Mouse (Mus musculus) Patski (cell line): ENCODE measurements around the gene Ubac1. TPM values are rescaled to one million over a fixed set of nuclear protein-coding genes. Genes with fewer than 3 reads are reported as not detected.
A peak's percentile ranks its signal among the peaks of the same experiment; 100 is the strongest.

Source experiments
- ATAC-seq: fragments of 100-300 bp; one replicate; pipeline ENCODE4 v1.8.0; 2021
- CTCF ChIA-PET: fragments of 350-600 bp; sonication (Branson Sonifier 250); formaldehyde crosslinking; loops from one replicate; lab custom pipeline; 2022; ENCODE audit warnings: inconsistent platforms; lab: Charles Lee
- POLR2A ChIA-PET: fragments of 350-600 bp; sonication (Branson Sonifier 250); formaldehyde crosslinking; loops from one replicate; lab custom pipeline; 2022; ENCODE audit warnings: antibody characterized with exemption, inconsistent platforms; lab: Charles Lee
- DNase-seq: peaks from one replicate; pipeline ENCODE4 v3.0.0-alpha.2; 2011; ENCODE audit warnings: low read depth, low spot score
- H3K27me3 ChIP-seq: fragments of 371-371 bp; one replicate; pipeline ENCODE4 v1.5.1; 2021
- CTCF ChIP-seq: fragments of 100-300 bp; IDR thresholded peaks from one replicate; pipeline ENCODE4 v1.5.1; 2021
- in situ Hi-C: fragments of 300-500 bp; cut with MboI; formaldehyde crosslinking; loops from 3 replicates; pipeline ENCODE4 v1.11.1; 2018; ENCODE audit warnings: low pct_unique_long_range_greater_than_20kb, mixed read lengths
- polyA plus RNA-seq: library from polyadenylated mRNA; unstranded; gene quantifications from one replicate; pipeline ENCODE4 v1.2.3, GENCODE M21; 2021

Ubac1 gene
- polyA plus RNA-seq: 66.1 TPM

DNA sequence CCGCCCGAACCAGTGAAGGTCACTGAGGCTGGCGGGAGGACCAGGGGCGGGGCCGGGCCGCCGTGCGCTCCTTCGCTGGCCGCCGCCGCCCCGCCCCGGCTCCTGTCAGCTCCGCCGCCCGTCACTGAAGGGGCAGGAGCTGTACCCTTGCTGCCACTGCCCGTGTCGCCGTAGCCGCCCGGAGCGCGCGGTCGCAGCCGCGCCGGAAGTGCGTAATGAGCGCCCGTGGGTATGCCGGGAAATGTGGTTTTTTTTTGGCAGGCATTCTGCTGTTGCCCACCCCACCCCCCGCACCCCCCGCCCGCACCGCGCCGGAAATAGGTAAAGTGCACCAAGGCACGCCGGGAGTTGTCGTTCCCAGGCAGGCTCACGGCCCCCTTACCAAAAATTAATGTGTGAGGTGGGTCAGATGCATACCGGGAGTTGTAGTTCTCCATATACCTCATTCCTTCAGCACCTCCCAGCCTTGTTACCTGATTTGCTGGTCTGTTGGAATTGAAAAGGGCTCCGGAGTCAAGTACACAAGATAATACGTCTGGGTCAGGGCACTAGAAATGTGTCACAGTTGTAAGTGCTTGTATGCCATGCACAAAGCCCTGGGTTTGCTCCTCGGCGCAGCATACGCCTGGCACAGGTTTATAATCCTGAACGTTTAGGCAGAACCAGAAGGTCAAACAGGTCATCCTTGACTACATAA is at the start of gene Ubac1:
Gene Ubac1, minus strand, starts transcription at position 187 of the 697 bp plus-strand sequence.
- ChIA-PET CTCF (no interaction called here), POLR2A (interaction anchor here (0.8 to 2.2 kb wide), 5 partner anchors 10 to 38 kb away, joined by 3 to 7 read pairs (median 4); partner anchors contain the start of gene Camsap1)
- DNase-seq (peak; percentile 39), ATAC-seq (peak; percentile 94)
- in situ Hi-C loops: loop anchor here (25.0 kb wide), 1 partner anchor 184 kb away; the partner anchor contains the start of gene Sohlh1
- TF ChIP-seq CTCF: no peak
- no peaks in the 10 kb centered on the region for H3K27me3 ChIP-seq

DNA sequence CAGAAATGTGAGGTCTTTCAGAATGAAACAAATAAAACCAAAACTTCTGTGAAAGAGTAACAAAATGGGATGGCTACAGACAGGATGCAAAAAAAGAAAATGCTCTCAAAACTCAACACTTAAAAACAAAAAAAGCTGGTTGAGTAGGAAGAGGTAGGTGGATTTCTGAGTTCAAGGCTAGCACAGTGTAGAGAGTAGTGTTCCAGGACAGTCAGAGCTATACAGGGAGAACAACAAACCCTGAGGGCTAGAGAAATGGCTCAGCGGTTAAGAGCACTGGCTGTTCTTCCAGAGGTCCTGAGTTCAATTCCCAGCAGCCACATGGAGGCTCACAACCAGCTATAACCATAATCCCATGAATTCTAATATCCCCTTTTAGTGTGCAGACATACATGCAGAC is 47.0 kb upstream of the Ubac1 start:
- in situ Hi-C loops: no loop called here
- POLR2A ChIA-PET: interaction anchor here (0.7 to 1.0 kb wide), 2 partner anchors 43 to 71 kb away, joined by 3 read pairs; no protein-coding TSS in a partner anchor
- DNase-seq: no peak
- no peak for TF ChIP-seq CTCF
- CTCF ChIA-PET: interaction anchor here (1.4 kb wide), 1 partner anchor 73 kb away, joined by 4 read pairs; no protein-coding TSS in a partner anchor
- no peak for ATAC-seq
- no peaks in the 10 kb centered on the region for H3K27me3 ChIP-seq

DNA sequence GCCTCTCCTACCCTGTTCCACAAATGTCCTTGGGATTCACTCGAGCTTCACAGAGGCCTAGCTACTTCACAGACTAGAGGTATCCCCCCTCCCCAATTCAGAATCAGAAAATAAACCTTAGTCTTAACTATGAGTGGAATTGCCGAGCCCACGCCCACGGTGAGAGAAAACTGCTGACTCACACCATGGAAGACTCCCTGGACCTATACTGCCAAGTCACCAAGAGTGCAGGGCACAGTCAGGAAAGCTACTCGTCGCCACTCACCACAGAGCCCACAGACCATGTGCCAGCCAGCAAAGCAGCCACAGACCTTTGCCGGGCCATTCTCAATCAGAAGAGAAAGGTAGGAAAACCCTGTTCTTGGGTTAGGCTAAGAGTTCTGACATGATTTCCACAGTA is 46.6 kb upstream of the Ubac1 start:
- ChIA-PET CTCF (interaction anchor here (0.8 to 1.6 kb wide), 3 partner anchors 13 to 73 kb away, joined by 3 to 5 read pairs (median 4); no protein-coding TSS in a partner anchor), POLR2A (interaction anchor here (0.7 to 1.0 kb wide), 2 partner anchors 43 to 71 kb away, joined by 3 read pairs; no protein-coding TSS in a partner anchor)
- DNase-seq (no peak), ATAC-seq (no peak)
- in situ Hi-C loops: no loop called here
- H3K27me3 ChIP-seq: no peaks in the 10 kb centered on the region
- TF ChIP-seq CTCF: no peak

DNA sequence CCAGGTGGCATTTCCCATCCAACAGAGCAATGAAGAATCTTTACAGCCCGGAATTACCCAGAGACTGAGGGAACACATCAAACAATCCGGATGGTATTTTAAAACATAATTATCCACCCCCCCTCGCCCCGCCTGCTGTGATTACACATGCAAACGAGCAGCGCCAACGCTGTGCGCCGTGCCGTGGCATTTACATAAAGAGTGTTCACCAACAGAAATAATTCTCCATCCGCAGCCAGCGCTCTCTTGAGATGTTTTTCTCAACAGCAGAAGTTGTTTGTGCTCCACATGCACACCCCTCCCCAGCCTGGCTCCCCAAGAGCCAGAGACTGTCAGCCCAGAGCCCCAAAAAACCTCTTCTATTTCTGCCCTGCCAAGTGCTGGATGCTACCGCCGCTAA is 45.0 kb upstream of the Ubac1 start:
- POLR2A ChIA-PET: interaction anchor here (1.2 to 1.7 kb wide), 3 partner anchors 9 to 73 kb away, joined by 4 to 6 read pairs (median 4); no protein-coding TSS in a partner anchor
- CTCF ChIA-PET: interaction anchor here (1.6 kb wide), 1 partner anchor 16 kb away, joined by 5 read pairs; no protein-coding TSS in a partner anchor
- DNase-seq (no peak), ATAC-seq (no peak)
- H3K27me3 ChIP-seq: no peaks in the 10 kb centered on the region
- TF ChIP-seq CTCF: no peak
- in situ Hi-C loops: no loop called here

DNA sequence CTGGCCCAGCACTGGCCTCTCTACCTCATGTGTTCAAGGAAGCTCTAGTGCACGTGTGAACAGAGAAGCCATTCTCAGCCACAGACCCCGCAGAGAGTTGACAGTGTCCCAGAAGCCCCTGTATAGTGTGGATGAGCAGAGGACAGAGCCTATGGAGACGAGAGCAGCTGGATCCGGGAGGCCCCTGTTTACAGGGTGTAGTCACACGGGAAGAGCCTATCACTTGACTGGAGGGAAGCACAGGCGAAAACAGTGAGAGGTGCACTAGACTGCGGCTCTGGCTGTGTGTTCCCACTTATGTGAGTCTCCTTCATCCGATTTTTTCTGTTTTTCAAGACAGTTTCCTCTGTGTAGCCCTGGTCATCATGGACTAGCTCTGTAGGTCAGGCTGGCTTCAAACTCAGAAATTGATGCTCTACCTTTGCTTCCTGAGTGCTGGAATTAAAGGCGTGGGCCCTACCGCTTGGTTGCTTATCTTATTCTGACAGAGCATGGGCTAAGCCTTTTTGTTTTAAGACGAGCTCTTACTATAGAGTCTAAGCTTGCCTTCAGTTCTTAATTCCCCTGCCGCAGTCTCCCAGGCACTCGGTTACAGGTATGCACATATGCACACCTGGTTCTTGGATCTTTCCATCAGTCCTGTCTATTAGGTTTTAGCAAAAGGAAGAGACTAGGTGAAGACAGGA is 41.3 kb upstream of the Ubac1 start:
- in situ Hi-C loops: loop anchor here (5.0 kb wide), 1 partner anchor 79 kb away; no protein-coding TSS in a partner anchor

DNA sequence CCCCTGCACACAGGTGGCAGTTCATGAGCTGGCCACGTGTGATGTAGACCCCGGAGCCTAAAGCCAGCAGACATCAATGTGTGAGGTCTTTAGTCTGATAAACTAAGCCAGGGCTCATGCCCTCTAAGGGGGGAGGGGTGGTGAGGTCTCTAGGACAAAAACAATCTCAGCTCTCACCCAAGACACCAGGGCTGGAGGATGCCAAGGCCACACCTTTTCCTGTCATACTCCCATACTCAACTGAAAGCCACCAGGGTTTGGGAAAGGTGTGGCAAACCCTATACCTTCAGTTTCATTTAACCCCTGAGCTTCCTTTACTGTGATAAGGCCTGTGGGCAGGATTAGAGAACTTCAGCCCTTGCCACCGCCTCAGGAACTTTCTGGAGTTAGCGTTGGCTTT is 40.7 kb upstream of the Ubac1 start:
- ChIA-PET POLR2A (no interaction called here), CTCF (interaction anchor here (0.8 kb wide), 1 partner anchor 30 kb away, joined by 3 read pairs; no protein-coding TSS in a partner anchor)
- no peaks in the 10 kb centered on the region for H3K27me3 ChIP-seq
- in situ Hi-C loops: loop anchor here (5.0 kb wide), 1 partner anchor 80 kb away; no protein-coding TSS in a partner anchor
- DNase-seq (no peak), ATAC-seq (no peak)
- TF ChIP-seq CTCF: no peak

More for the DNA sequence above, 41.3 kb upstream of the Ubac1 start:
- DNase-seq: no peak
- CTCF ChIA-PET: interaction anchor here (0.8 to 2.8 kb wide), 2 partner anchors 8 to 29 kb away, joined by 3 to 10 read pairs; no protein-coding TSS in a partner anchor
- TF ChIP-seq CTCF: no peak
- H3K27me3 ChIP-seq: no peaks in the 10 kb centered on the region
- ATAC-seq: no peak
- POLR2A ChIA-PET: no interaction called here

DNA sequence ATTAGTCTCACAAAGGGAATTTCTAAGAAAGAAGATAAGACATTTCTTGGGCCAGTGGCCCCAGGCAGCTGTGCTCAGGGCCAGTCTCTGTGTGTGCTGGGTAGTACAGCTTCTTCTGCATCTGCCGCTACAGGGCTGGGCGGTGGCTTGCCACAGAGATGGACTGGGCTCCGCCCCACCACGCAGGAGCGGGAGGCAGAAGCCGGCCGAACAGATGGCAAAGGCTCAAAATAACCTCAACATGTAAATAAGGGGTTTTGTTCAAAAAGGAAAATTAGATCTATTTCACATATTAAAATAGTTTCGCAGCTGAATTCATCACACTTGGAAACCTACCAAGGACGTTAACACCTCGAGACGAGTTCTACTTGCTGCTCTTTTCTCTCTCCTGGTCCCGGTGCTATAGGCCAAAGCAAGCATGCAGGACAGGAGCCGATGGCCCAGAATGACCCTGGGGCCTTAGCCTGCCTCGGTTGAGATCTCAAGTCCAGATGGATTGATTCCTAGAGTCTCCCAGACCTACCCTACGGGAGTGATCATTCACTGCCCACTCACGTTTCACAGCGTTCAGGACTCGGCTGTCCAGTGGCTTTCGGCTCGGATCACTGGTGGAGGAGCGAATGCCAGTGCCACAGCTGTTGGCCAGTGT is 39.6 kb upstream of the Ubac1 start:
- ChIA-PET POLR2A (interaction anchor here (0.6 kb wide), 1 partner anchor 10 kb away, joined by 7 read pairs; no protein-coding TSS in a partner anchor), CTCF (no interaction called here)
- no peak for TF ChIP-seq CTCF
- in situ Hi-C loops: loop anchor here (5.0 kb wide), 1 partner anchor 81 kb away; no protein-coding TSS in a partner anchor
- ATAC-seq (no peak), DNase-seq (no peak)
- no peaks in the 10 kb centered on the region for H3K27me3 ChIP-seq

DNA sequence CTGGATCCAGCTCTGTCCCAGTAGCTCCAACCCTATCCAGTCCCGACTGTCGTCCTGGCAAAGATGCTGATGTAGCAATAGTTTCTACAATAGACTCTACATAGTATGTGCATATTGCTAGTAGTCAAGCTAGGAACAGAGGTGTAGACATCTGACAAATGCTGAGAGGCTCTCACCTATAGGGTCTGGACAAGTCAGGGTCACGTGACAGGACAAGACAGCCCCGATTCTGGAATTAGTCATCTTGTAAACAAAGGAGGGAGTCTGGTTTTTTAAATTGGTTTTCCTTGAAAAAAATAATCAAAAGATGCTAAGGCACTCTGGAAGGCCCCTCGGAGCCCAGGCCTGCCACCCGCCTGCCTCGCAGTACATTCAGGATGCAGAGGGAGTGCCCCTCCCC is 35.5 kb upstream of the Ubac1 start:
- in situ Hi-C loops: no loop called here
- no peak for ATAC-seq
- POLR2A ChIA-PET: interaction anchor here (1.5 kb wide), 1 partner anchor 10 kb away, joined by 4 read pairs; no protein-coding TSS in a partner anchor
- TF ChIP-seq CTCF: no peak
- H3K27me3 ChIP-seq: no peaks in the 10 kb centered on the region
- CTCF ChIA-PET: interaction anchor here (1.9 to 3.8 kb wide), 3 partner anchors 14 to 84 kb away, joined by 4 to 15 read pairs (median 5); no protein-coding TSS in a partner anchor
- no peak for DNase-seq

DNA sequence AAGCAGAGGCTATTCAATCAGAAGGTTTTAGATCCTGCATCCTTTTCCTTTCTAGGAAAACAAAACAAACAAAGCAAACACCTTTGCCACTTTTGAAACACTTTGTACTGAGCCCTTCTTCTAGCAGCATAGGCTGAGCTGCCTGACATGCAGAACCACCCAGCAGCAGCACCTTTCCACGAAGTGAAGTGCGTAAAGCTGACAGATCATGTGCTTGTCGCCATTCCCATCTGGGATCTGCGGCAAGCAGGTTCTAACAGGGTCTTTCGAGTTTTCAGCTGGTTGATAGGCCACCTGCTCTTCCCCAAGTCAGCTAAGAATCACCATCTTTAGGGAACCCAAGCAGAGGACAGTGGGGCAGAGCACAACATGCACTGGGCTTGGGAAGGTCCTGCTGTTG is 34.7 kb upstream of the Ubac1 start:
- in situ Hi-C loops: no loop called here
- H3K27me3 ChIP-seq: no peaks in the 10 kb centered on the region

More for the DNA sequence above, 34.7 kb upstream of the Ubac1 start:
- no peak for DNase-seq
- ATAC-seq: no peak
- CTCF ChIA-PET: interaction anchor here (0.8 to 3.8 kb wide), 7 partner anchors 14 to 94 kb away, joined by 3 to 15 read pairs (median 4); no protein-coding TSS in a partner anchor
- POLR2A ChIA-PET: interaction anchor here (1.1 to 1.5 kb wide), 2 partner anchors 11 to 85 kb away, joined by 4 to 5 read pairs; no protein-coding TSS in a partner anchor
- no peak for TF ChIP-seq CTCF
